Mouse (Mus musculus) thymus, postnatal 25 days (tissue): ENCODE data around the gene Heatr3.

Experiments used
- DNase-seq: peaks from one replicate; pipeline ENCODE4 v3.0.0; 2022

Gene Heatr3

DNA sequence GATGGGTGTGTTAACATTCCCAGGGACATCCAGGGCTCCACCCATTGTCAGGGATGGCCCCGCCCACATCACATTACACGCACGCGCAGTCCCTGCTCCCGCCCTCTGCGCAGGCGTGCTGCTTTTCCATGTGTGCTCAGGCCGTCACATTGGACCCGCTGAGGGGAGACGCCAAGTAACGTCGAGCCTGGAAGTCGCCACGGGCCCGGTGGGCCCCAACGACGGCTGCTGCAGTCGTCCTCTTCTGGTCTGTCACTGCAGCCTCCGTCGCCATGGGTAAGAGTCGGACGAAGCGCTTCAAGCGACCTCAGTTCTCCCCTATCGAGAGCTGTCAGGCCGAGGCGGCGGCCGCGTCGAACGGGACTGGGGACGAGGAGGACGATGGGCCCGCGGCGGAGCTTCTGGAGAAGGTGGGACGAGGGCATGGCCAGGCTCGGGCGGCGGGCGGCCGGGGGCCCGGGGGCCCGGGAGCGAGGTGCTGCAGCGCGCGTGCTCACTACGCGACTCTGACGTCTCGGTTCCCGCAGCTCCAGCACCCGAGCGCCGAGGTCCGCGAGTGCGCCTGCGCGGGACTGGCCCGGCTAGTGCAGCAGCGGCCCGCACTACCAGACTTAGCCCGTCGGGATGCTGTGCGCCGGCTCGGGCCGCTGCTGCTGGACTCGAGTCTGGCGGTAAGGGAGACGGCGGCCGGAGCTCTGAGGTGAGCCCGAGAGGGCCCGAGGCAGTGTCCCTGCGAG, at the start of gene Heatr3:
TSS of gene Heatr3 (plus strand) at position 108 of the 737 bp plus-strand sequence.
- DNase-seq: peak; percentile 88

DNA sequence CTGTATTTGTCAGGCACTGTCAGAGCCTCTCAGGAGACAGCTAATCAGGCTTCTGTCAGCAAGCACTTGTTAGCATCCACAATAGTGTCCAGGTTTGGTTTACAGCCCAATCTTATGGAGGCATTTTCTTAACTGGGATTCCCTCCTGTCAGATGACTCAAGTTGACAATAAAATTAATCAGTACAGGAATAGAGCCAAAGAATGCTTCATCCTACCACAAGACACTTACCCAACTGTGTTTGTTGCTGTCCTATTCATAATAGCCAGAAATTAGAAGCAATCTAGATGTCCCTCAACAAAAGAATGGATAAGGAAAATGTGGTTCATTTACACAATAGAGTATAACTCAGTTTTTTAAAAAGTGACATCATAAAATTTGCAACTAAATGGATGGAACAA, 49.6 kb upstream of the Heatr3 start:
- no peak for DNase-seq

DNA sequence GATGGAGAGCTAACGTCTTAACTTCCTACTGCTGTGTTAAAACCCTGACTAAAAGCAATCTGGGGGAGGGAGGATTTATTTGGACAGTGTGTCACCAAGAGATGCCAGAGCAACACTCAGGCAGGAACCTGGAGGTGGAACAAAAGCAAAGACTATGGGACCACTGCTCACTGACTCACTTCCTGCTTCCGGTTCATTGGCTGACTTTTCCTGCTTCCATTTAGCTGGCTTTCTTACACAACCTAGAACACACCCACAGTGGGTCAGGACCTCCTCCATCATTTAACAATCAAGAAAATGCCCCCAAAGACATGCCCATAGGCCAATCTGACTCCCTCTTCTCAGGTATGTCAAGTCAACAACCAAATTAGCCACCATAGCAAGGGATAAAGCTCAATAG, 46.0 kb upstream of the Heatr3 start:
- no peak for DNase-seq

DNA sequence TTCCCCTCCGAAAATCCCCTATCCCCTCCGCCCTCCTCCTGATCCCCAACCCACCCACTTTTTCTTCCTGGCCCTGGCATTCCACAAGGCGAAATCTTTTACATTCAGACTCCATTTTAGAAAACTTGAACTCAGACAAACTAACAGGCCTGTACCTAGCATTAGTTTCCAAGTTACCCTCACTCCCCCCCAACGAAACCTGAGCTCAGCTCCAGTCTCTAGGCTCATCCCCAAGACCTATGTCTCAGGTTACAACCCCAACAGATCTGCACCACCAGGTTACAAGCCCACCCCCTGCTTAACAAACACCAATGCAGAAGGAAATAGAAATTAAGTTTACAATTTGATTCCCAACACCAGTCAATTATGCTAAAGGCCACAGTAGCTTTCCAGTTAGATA, 44.3 kb upstream of the Heatr3 start:
- DNase-seq: no peak

DNA sequence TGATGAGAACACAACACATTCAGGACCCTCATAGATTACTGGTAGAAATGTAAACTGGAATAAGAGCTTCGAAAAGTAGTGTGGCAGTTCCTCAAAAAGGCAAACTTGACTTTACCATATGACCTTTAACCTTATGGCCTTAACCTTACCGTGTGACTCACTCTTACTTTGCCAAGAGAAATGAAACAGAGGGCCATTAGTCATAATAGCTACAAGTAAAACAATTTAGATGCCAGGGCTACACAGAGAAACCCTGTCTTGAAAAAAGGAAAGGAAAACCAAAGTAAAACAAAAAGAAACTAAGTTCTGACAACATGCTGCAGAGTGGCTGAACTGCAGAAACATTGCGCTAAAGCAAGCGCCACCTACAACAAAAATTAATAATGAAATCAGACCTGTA, 38.8 kb upstream of the Heatr3 start:
- no peak for DNase-seq

DNA sequence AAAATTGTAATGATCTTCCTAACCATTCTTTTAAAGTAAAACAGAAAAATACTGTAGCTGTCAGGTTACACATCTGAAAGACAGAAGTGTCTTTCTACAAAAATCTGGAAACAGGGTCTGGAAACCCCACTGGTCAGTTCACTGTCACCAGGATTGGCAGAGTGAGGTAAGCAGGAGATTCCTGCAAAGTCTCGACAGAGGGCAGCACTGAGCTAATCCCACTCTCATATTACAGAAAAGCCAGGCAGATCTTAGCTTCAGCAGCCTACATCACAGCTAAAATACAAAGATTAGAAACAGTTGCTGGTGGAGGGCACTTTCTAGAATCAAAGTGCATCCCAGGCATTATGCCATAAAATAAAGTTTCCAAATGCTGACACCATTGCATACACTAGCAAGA, 38.1 kb upstream of the Heatr3 start:
- peak; percentile 33 for DNase-seq

DNA sequence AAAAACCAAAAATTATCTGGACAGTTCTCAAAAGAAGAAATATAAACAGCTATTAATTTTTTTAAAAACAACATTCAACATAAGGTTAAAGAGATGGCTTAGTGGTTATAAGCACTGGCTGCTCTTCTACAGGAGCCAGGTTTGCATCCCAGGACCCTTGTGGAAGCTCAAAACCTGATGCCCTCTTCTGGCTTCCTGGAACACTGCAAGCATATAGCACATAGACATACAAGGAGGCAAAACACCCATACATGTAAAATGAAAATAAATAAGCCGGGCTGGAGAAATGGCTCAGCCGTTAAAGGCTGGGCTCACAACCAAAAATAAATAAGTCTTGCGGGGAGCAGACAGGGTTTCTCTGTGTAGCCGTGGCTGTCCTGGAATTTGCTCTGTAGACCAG, 28.4 kb upstream of the Heatr3 start:
- DNase-seq: no peak

DNA sequence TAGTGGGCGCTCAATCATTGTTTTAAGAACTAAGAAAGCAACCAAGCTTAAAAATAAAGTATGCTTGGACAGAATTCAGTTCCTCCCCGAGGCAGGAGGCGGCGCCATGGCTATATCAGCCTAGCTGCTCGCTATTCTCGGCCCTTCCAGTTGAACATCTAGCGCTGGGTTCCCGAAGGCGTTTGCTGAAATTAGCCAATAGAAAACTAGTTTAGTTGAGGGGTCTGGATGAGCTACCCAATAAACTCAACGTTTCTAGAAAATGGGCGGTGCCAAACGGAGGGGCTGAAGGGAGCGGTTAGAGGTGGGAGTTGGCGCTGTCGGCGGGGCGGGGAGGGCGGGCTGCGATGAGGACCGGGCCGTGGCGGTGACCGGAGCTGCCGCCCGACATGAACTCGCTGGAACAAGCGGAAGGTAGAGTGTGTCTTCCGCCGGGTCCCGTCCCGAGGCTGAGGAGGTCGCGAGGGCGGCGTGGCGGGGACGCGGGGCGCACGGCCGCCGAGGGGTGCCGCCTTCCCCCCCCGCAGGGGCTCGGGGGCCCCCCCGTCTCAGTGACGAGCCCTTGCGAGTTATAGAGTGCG, 19.1 kb upstream of the Heatr3 start, which contains the start of gene Cnep1r1:
TSS of gene Cnep1r1 (plus strand) at position 314 of the 581 bp plus-strand sequence.
- DNase-seq: peak; percentile 96

DNA sequence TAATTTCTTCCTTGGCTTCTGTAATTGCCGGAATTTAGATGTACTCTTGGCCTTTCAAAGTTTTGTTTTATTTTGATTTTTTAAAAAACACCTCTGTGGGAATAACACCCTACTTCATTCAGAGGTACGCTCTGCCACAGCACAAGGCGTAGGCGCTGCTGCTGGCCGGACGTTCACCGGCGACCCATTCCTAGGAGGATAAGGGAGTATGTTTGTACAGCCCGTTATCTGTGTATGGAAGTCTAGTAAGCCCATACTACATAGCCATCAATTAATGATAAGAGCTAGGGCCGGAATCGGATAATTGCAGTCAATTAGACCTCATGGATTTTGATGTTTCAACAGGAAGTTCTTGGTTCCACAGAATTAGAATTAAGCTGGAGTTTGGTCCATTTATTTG, 18.6 kb upstream of the Heatr3 start:
- DNase-seq: peak; percentile 22

DNA sequence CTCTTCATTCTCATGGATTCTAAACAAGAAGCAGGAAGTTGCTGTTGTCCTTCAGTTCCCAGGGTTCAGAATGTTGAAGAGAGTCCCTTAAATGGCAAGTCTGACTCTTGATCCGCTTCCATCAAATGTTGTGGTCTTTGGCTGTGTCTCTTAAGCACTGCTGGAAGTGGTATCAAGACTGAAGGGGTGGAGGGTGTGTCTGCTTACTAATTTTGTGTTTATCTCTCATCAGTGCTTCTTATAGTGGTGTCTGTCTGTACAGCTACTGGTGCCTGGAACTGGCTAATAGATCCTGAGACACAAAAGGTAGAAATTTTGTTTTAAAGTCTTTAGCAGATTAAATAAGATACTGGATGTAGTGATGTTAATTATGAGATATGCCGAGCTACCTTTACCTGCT, 12.8 kb upstream of the Heatr3 start:
- no peak for DNase-seq

DNA sequence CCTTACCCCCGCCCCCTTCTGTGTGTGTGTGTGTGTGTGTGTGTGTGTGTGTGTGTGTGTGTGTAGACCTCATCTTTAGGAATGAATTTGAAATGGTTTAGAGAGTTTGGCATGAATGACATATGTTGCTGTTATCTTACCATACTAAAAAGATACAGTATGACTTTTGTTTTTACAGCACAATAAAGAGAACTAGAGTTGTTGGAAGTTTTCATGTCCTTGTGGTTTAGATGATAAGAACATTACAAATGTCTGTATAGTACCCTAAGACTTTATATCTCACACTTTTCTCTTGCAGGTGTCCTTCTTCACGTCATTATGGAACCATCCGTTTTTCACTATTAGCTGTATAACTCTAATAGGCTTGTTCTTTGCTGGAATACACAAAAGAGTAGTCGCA, 8.3 kb upstream of the Heatr3 start:
- DNase-seq: no peak

DNA sequence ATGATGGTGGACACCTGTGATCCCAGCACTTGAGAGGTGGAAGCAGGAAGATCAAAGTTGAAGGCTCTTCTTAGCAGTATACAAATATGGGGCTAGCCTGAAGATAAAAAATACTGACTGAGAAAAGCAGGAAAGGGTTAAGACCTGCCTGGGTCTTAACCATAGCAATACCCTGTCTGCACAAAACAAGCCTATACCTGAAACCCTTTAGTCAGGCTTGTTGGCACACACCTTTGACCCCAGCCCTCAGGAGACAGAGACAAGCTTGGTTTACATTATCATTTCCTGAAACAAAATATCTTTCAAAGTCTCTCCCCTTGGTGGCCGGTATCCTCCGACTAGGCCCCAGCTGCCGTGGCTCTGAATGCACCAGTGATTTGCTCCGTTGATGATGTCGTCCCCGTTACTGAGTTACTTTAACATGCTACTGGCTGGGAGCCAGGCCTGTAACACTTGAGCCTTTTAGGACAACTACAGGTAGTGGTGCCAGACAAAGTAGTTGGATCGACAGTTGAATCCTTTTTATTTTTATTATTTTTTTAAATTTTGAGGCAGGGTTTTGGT, 6.8 kb upstream of the Heatr3 start:
- DNase-seq: no peak

DNA sequence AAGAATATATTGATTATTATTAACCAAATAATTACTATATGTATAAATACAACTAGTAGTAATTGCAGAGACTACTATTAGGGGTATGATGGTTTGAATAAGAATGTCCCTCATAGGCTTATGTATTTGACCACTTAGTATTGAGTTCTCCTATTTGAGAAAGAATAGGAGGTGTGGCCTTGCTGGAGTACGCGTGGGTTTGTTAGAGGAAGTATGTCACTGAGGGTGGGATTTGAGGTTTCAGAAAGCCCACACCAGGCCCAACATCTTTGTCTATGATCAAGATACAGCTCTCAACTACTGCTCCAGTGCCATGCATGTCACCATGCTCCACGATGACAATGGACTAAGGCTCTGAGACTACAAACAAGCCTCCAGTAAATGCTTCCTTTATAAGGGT, 1.6 kb downstream of the Heatr3 start:
- DNase-seq: no peak

DNA sequence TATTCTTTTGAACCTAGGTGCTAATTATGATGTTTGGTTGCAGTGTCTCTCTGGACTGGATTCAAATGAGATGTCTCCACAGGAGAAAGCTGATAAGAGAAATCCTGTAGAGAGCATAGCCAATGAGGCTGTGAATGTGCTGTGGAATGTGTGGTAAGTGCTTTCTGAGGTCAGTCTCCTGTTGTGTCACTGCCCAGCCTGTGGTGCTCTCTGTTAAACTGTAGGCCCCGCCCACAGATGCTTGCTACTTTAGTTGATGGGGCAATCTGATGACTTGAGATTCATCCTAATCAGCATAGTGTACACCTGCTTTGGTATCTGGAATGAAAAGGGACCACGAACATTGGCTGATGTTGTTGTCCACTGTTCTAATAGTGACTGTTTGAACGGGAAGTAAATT, 4.0 kb downstream of the Heatr3 start:
- no peak for DNase-seq

DNA sequence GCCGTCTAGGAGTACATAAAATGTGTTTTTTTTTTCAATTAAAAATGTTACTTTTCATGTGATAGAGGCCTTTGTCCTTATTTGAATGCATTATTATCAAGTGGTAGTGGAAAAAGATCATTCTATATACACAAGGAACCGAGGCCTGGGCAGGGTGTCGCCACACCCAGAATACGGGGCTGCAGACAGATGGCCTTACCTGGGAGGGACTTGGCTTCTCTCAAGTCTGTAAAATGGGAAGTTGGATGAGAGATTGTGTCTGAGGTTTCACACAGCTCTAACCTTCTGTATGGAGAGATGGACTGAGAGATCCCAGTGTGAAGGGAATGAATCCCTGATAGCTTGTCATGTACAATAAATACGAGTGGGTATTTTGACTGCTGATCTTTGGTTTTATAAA, 6.4 kb downstream of the Heatr3 start:
- DNase-seq: no peak

DNA sequence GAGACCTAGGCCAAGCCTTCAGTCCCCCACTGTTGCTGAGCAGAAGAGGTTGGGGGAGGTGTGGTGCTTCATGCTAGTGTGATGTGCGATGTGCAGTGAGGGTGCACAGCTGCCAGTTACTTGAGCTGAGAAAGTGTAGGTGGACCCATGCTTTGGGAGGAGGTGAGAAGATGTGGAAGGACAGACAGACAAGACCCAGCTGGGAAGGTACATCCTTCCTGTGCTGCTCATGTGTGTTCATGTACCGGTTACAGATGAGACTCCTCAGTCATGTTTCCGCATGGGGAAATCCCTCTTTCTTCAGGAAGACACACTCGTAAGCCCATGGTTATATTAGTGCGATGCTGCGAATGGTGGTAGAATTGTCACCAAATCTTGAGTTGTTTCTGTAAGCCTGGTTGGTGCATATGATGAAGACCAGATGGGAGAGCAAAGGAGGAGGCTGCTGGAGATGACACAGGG, 13.3 kb downstream of the Heatr3 start:
- no peak for DNase-seq

DNA sequence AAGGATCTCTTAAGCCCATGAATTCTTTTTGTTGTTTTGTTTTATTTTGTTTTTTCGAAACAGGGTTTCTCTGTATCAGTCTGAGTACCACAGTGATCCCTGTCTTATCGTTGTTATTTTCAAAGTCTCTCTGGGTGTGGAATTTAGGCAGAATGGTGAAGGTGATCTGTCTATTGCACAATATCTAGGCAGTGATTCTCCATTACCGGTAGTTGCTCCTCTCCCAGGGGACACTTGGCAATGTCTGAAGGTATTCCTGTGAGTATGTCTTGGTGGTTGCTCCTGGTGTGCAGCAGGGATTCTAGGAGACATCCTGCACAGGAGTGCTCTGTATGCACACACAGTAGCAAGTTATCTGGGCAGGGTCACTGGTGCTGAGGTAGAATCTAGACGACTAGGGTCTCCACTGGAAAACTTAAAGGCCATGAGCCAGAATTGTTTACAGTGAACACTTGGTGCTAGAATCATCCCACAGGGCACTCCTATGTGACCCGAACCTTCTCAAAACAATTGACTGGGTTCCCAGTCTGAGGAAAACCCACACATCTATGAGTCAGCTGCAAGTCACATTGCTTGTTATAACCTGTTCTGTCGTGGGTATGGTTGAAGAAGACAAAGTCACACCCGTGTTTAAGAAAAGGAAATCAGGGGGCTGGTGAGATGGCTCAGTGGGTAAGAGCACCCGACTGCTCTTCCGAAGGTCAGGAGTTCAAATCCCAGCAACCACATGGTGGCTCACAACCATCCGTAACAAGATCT, 22.8 kb downstream of the Heatr3 start:
- no peak for DNase-seq

DNA sequence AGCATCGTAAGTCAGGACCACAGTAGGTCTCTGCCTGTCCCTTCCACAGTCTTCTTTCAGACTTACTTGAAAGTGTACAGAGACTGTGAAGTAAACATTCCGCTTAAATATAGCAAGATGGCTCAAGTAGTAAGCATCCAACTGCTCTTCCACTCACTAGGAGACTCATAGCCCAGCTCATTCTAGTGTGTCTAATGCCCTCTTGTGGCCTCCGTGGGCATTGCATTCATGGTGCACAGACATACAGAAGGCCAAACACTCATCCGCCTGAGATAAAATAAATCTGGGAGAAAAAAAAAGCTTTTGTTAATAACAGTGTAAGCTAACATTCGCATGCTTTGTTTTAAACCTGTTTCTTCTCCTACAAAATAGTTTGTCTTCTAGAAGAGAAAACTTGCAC, 23.8 kb downstream of the Heatr3 start:
- peak; percentile 74 for DNase-seq

DNA sequence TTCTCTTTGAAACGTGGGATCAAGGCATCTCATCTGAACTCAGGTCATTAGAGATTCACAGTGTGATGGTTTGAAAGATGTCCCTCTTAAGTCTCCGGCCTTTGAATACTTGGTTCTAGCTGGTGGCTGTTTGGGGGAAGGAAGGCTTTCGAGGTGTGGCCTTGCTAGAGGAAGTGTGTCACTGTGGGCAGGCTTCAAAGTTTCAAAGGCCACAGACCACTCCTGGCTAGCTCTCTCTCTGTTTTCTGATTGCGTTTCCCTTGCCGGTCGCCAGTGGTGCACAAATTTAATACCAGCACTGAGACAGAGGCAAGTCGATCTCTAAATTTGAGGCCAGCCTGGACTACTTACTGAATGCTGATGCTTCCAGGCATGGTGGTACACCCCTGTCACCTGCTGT, 37.6 kb downstream of the Heatr3 start:
- DNase-seq: no peak

DNA sequence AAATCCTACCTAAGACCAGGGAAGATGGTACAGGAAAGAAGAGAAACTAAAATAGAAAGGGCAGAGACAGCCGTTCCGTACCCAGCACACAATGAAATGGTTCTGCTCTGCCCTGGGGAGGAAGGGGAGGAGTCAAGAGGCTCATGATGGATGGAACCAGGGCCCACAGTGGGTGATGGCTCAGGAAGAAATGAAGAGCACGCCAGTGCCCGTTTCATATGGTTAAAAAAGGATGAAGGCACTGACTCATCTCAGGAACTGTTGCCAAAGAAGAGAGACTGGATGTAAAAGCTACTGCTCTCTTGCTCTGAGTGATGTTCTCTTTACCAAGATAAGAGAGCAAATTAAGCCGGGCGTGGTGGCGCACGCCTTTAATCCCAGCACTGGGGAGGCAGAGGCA, 39.6 kb downstream of the Heatr3 start:
- DNase-seq: no peak

DNA sequence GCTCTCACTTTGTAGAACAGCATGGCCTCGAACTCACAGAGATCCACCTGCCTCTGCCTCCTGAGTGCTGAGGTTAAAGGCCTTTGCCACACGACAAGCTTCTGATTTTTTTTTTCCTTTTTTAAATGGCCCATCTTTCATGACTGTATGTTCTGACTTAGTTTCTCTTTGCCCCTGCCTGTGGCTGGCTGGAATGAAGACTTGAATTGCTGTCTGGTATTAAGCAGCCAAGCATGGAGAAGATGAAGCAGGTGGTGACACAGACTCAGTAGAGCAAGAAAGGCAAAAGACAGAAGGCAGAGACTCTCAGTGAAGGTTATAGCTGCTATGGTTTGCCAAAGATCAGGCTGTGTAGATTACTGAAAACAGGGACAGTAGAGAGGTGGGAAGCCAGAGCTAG, 45.5 kb downstream of the Heatr3 start:
- no peak for DNase-seq

DNA sequence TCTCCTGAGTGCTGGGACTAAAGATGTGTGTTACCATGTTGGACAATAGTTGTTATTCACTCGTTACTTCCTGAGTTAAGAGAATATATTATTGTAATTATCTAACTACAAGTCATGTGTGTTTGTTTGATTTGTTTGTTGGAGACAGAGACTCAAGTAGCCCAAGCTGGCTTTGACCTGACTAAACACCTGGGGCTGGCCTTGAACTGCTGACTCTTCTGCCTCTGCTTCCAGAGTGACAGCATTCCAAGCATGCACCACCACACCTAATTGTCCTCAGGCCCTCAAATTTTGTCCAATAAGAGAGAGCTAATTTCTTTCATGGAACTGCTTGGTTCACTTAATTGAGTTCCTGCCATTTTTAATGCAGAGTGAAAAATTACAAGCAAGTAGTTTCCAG, 47.3 kb downstream of the Heatr3 start:
- no peak for DNase-seq

DNA sequence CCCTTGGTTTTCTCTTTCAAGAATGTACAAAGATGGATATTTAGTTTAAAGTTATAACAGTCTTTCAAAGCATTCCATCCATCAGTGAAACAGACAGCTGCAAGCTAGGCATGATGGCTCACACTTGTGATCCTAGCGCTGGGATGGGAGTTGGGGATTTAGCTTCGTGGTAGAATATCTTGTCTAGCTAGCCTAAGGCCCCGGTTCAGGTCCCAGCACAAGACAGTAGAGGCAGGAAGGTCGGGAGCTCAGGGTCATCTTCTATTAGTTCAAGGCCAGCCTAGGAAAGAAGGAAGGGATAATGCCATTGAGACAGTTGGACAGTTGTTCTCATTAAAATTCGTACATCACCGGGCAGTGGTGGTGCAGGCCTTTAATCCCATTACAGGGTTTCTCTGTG, 48.1 kb downstream of the Heatr3 start:
- DNase-seq: no peak

DNA sequence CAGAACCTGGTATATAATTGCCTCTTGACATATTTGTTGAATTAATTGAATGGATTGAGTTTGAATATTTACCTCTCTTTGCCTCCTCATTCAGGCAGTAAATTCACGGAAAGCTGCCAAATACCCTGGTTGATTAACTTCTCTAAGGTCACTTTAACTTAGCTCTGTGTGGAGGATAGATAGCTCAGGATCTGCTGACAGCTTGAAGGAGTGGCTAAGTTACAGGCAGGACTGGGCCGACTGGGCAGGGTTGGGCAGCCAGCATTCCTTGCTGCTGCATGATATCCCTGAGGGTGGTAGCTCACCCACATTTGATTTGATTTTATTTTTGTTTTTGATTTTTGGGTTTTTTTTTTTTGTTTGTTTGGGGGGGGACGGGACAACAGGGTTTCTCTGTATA, 59.7 kb downstream of the Heatr3 start:
- DNase-seq: no peak
